Mouse (Mus musculus) embryonic facial prominence, embryonic 15.5 days (tissue): Measurements from ENCODE around the gene Pcbd1. TPM values are rescaled to one million over a fixed set of nuclear protein-coding genes. Genes with fewer than 3 reads are reported as not detected.

Experiments
- microRNA-seq: library from miRNA; unstranded; fragments of <30 nt; microRNA quantifications from one replicate; pipeline ENCODE4, GENCODE M21; 2016; ENCODE audit warnings: borderline number of aligned reads
- polyA plus RNA-seq: library from polyadenylated mRNA; unstranded; fragments of >200 nt; fragmentation: Nextera tagmentation; extraction: Ambion mirVana; gene quantifications from 2 replicates; pipeline ENCODE4 v1.2.1, GENCODE M21; 2015

The Pcbd1 gene
- polyA plus RNA-seq, 1 experiment from 2014 or later = 16.8 TPM

Small RNA genes lying within 50 kb of the gene (microRNA-seq; reads per million reads assigned to microRNA genes)
- not detected for gene Gm44308

Other genes starting within 250 kb of the Pcbd1 start
- 63.4 and 66.7 TPM in 2 replicates for gene Sgpl1, start 58.4 kb downstream of the Pcbd1 start, polyA plus RNA-seq
- 1.3 and 1.5 TPM in 2 replicates for gene Tbata, start 82.6 kb downstream of the Pcbd1 start, polyA plus RNA-seq
- gene Adamts14, start 184.1 kb downstream of the Pcbd1 start, polyA plus RNA-seq = 6.1 and 8.0 TPM in 2 replicates
- gene Prf1, start 208.5 kb downstream of the Pcbd1 start, polyA plus RNA-seq = 0.08 TPM in 1 of 2 replicates, not detected in the other